Mouse (Mus musculus) Patski (cell line): Measurements from ENCODE around the gene Mcoln2. TPM values are rescaled to one million over a fixed set of nuclear protein-coding genes. Genes with fewer than 3 reads are reported as not detected.

Experiments used
- ATAC-seq: fragments of 100-300 bp; one replicate; pipeline ENCODE4 v1.8.0; 2021
- CTCF ChIA-PET: fragments of 350-600 bp; sonication (Branson Sonifier 250); formaldehyde crosslinking; loops from one replicate; lab custom pipeline; 2022; ENCODE audit warnings: inconsistent platforms; lab: Charles Lee
- POLR2A ChIA-PET: fragments of 350-600 bp; sonication (Branson Sonifier 250); formaldehyde crosslinking; loops from one replicate; lab custom pipeline; 2022; ENCODE audit warnings: antibody characterized with exemption, inconsistent platforms; lab: Charles Lee
- DNase-seq: peaks from one replicate; pipeline ENCODE4 v3.0.0-alpha.2; 2011; ENCODE audit warnings: low read depth, low spot score
- H3K27me3 ChIP-seq: fragments of 371-371 bp; one replicate; pipeline ENCODE4 v1.5.1; 2021
- CTCF ChIP-seq: fragments of 100-300 bp; IDR thresholded peaks from one replicate; pipeline ENCODE4 v1.5.1; 2021
- in situ Hi-C: fragments of 300-500 bp; cut with MboI; formaldehyde crosslinking; loops from 3 replicates; pipeline ENCODE4 v1.11.1; 2018; ENCODE audit warnings: low pct_unique_long_range_greater_than_20kb, mixed read lengths
- polyA plus RNA-seq: library from polyadenylated mRNA; unstranded; gene quantifications from one replicate; pipeline ENCODE4 v1.2.3, GENCODE M21; 2021

Mcoln2 gene
- polyA plus RNA-seq, 1 experiment from 2014 or later = 0.03 TPM

GRCm38 (mm10) chr3:146145501-146145900 lies 4.1 kb upstream of the Mcoln2 start:
- in situ Hi-C loops = no loop called here

GRCm38 (mm10) chr3:146146131-146146530 lies 3.5 kb upstream of the Mcoln2 start:
- ATAC-seq (no peak), DNase-seq (no peak)
- CTCF ChIA-PET = no interaction called here
- no peak for TF ChIP-seq CTCF
- in situ Hi-C loops = no loop called here
- H3K27me3 ChIP-seq = no peaks in the 10 kb centered on the region
- POLR2A ChIA-PET = no interaction called here

More at GRCm38 (mm10) chr3:146145501-146145900, 4.1 kb upstream of the Mcoln2 start:
- ChIA-PET POLR2A (interaction anchor here (0.6 kb wide), 1 partner anchor 714 kb away, joined by 3 read pairs; no protein-coding TSS in a partner anchor), CTCF (no interaction called here)
- no peak for TF ChIP-seq CTCF
- no peak for DNase-seq
- no peaks in the 10 kb centered on the region for H3K27me3 ChIP-seq
- no peak for ATAC-seq

- no peak for ATAC-seq
- in situ Hi-C loops = no loop called here
- DNase-seq = no peak
- no peak for TF ChIP-seq CTCF
- ChIA-PET POLR2A (no interaction called here), CTCF (interaction anchor here (1.2 kb wide), 1 partner anchor 9 kb away, joined by 4 read pairs; no protein-coding TSS in a partner anchor)
- H3K27me3 ChIP-seq = no peaks in the 10 kb centered on the region
Measured at GRCm38 (mm10) chr3:146150058-146150400, 396 bp downstream of the Mcoln2 start.

GRCm38 (mm10) chr3:146150560-146150959 lies 927 bp downstream of the Mcoln2 start:
- in situ Hi-C loops = no loop called here
- no peak for DNase-seq
- ChIA-PET POLR2A (no interaction called here), CTCF (no interaction called here)
- ATAC-seq = no peak
- H3K27me3 ChIP-seq = no peaks in the 10 kb centered on the region
- no peak for TF ChIP-seq CTCF

DNA sequence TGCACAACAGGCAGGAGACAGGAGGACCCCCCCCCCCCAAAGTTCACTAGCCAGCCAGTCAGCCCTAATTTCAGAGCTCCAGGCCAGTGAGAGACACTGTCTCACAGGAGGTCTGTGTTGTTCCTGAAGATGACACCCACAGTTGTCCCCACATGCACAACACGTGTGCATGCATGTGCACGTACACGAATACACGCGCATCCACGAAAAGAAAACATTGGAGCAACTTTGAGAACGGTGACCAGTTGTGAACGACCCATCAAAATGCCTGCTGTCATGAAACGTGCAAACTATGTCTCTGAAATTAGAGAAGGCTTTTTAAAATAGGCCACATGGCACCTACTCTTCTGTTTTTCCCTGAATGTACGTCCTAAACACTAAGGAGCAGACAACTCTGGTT lies 1.7 kb downstream of the Mcoln2 start:
- ATAC-seq (no peak), DNase-seq (no peak)
- in situ Hi-C loops = no loop called here
- CTCF ChIA-PET = no interaction called here
- no peak for TF ChIP-seq CTCF
- POLR2A ChIA-PET = no interaction called here
- H3K27me3 ChIP-seq = no peaks in the 10 kb centered on the region

DNA sequence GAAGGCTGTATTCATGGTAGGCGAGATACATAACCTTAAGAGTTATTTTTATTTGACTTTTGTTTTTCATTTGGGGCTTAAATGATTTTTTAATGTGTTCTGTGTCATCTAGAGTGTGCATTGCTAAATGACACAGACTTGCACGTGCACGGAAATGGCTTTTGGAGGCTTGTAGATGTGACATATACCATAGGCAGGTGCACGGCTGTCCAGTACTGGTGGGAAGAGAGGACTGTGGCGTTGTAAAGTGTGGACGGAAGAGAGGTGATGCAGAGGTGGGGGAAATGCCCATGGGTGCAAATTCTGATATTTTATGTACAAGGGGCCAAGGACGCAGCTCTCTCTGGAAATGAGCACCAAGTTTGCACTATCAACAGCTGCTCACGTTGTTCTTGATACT lies 2.1 kb downstream of the Mcoln2 start:
- no peak for TF ChIP-seq CTCF
- in situ Hi-C loops = no loop called here
- no peak for DNase-seq
- H3K27me3 ChIP-seq = no peaks in the 10 kb centered on the region
- no peak for ATAC-seq
- ChIA-PET POLR2A (no interaction called here), CTCF (no interaction called here)

GRCm38 (mm10) chr3:146152348-146152747 lies 2.7 kb downstream of the Mcoln2 start:
- POLR2A ChIA-PET = no interaction called here
- ATAC-seq (no peak), DNase-seq (no peak)
- in situ Hi-C loops = no loop called here
- CTCF ChIA-PET = interaction anchor here (1.4 kb wide), 1 partner anchor 25 kb away, joined by 3 read pairs; no protein-coding TSS in a partner anchor
- TF ChIP-seq CTCF = no peak
- H3K27me3 ChIP-seq = no peaks in the 10 kb centered on the region

GRCm38 (mm10) chr3:146152913-146153312 lies 3.3 kb downstream of the Mcoln2 start:
- POLR2A ChIA-PET = no interaction called here
- no peak for TF ChIP-seq CTCF
- DNase-seq = no peak
- in situ Hi-C loops = no loop called here
- ATAC-seq = no peak
- CTCF ChIA-PET = interaction anchor here (1.4 kb wide), 1 partner anchor 24 kb away, joined by 3 read pairs; no protein-coding TSS in a partner anchor
- H3K27me3 ChIP-seq = no peaks in the 10 kb centered on the region

- DNase-seq = no peak
- ATAC-seq = no peak
- ChIA-PET POLR2A (no interaction called here), CTCF (interaction anchor here (1.2 to 1.4 kb wide), 2 partner anchors 23 to 204 kb away, joined by 3 to 4 read pairs; no protein-coding TSS in a partner anchor)
- H3K27me3 ChIP-seq = no peaks in the 10 kb centered on the region
- in situ Hi-C loops = no loop called here
- no peak for TF ChIP-seq CTCF
Measured at GRCm38 (mm10) chr3:146153862-146154611, 4.4 kb downstream of the Mcoln2 start.

GRCm38 (mm10) chr3:146155628-146156576 lies 6.3 kb downstream of the Mcoln2 start:
- in situ Hi-C loops = no loop called here
- POLR2A ChIA-PET = no interaction called here
- no peak for TF ChIP-seq CTCF
- ATAC-seq (no peak), DNase-seq (no peak)
- CTCF ChIA-PET = interaction anchor here (1.3 kb wide), 2 partner anchors 10 to 21 kb away, joined by 3 to 5 read pairs; no protein-coding TSS in a partner anchor
- no peaks in the 10 kb centered on the region for H3K27me3 ChIP-seq
